Mouse (Mus musculus): ENCODE measurements around the gene Il23r.

Il23r gene

DNA sequence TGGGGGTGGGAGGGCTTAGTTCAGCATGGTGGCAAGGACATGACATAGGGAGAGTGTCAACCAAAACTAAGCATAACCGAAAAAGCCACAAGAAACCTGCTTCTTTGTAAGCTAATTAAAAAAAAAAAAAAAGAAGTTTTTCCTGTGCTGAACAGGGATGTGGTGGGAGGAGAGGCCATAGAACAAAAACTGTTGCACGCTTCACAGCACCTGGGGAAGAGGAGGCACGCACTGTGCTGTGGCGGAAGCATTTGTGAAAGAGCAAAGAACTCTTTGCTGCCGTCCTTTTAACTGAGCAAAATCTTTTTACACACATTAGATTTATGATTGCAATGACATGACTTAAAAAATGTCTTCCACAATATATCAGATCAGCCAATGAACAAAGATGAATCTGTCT is 69.9 kb downstream of the Il23r start:
- DNase-seq, result no peak

DNA sequence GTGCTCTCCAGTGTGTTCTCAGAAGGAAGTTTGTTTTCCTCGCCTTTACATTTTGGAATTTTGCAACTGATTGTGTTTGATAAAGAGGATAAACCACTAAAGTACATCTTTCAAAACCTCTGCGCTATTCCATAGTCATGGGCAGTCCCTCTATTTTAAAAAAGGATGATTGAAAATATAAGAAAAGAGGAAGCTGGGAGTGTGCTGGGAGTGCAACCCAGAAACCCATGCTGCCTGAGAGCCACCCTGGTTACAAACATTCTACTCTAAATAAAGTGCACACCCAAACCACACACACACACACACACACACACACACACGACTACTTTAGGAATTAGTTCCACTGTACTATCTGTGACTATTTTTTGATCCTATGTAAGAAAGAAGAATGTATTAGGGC is 75.1 kb downstream of the Il23r start:
- no peak for DNase-seq

DNA sequence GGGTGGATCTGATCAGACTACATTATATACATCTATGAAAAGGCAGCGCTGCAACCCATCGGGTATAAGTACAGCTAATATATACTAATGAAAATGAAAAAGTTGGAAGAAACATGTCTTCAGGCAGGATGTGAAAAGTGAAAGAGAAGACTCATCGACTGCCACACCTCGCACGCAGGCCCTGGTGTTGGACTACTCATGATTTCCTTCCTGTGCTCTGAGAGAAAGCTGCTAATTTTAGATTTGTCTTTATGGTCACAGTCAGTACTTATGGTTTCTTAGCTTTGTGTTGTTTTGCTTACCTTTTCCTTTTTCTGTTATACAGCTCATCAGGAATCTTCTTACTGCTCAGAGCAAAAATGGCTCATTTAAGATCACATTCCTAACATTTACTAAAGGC is 76.4 kb downstream of the Il23r start:
- DNase-seq, result no peak

DNA sequence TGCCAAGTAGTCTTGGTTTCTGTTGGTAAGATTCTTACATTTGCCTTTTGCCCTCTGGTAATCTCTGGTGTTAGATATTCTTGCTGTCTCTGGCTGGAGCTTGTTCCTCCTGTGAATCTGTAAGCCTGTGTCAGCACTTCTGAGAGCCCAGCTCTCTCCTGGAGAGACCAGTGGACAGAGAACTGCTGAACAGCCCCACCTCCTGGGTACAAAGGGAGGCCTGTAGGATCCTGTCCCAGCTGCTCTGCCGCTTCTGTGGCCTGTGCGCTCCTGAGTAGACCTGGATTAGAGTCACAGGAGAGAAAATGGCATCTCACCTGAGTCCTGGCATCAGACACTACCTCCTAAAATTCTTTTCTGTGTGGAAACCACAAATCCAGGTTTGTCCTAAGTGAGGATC is 78.3 kb downstream of the Il23r start:
- no peak for DNase-seq

DNA sequence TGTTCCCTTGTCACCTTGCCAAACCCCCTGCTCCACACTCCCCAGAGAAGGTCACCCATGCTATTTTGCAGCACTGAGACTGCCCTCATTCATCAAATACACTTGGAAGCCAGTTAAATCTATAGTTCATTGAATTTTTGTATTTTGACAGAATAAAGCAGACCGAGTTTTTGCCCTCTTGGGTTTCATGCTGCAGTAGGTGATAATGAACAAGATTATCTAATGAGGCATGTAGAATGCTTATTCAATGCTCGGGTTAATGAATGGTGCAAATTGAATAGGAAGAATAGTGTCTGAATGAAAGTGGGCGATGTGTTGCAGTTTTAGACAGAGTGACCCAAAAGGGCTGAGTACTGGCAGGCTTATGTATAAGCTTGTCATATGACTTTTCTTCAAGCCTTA is 86.4 kb downstream of the Il23r start:
- DNase-seq, result no peak

DNA sequence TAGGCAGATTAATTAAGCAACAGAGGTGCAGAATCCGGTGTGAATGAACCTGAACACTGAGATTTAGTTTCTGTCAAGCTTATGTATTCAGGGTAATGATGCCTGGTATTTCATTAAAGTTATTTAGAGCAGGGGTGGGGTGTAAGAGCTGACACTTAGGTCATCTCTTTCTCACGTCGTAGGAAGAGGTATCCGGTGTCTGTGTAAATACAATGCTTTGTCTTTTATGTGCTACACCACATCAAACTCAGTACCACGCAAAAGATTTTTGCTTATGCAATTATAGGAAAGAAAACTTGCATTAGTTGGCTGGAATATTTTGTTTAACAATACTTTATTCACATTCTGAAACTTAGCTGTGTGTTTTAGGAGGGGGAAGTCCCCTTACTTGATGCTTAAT is 92.1 kb downstream of the Il23r start:
- no peak for DNase-seq

DNA sequence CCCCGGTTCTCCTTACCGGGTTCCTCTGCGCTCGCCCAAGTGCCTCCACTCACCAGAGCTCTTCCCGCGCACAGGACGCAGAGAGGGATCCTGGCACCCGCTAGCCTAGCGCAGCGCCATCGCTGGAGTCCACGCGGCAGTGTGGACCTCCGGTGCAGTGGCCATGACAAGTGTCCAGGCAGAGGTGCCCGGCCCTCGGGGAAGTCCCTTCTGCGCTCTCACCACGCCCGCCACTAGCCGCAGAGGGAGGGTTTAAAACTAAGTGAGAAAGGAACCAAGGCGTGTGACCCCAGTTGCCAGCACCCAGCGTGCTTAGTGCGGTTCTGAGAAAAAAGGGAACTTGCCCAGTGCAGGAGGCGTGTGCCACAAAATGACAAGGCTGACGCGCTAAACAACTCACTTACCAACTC is 115.7 kb downstream of the Il23r start, which contains the start of gene Il12rb2:
Gene Il12rb2 (minus strand): TSS at position 207 of the 410 bp plus-strand sequence.
- peak; percentile 3 for DNase-seq
